Mouse (Mus musculus) stomach, embryonic 15.5 days (tissue): ENCODE results near the gene Dnajc7. TPM values are rescaled to one million over a fixed set of nuclear protein-coding genes. Genes with fewer than 3 reads are reported as not detected.
"Not testable (repeated sequence)": the region's sequence is repeated elsewhere in the genome, so short reads cannot be mapped to it uniquely, and the experiment has no call there.

Experiments used
- ATAC-seq: fragments of 200-750 bp; cut with Nextera tagmentation; 2 replicates; pipeline ENCODE4 v1.8.0; 2017; ENCODE audit warnings: low read depth, moderate number of reproducible peaks, moderate TSS enrichment; ENCODE audit not compliant: insufficient read depth, low FRiP score
- H3K27ac ChIP-seq: fragments of 300-500 bp; sonication (generic); 2 replicates; pipeline ENCODE4 v1.5.1; 2015; ENCODE audit warnings: mild to moderate bottlenecking, inconsistent platforms
- H3K27me3 ChIP-seq: fragments of 300-500 bp; sonication (generic); replicated peaks from 2 replicates; pipeline ENCODE4 v1.6.1; 2015; ENCODE audit warnings: inconsistent platforms
- H3K36me3 ChIP-seq: fragments of 300-500 bp; sonication (generic); 2 replicates; pipeline ENCODE4 v1.6.1; 2015; ENCODE audit warnings: inconsistent platforms
- H3K4me1 ChIP-seq: fragments of 300-500 bp; sonication (generic); 2 replicates; pipeline ENCODE4 v1.6.1; 2015; ENCODE audit warnings: inconsistent platforms
- H3K4me2 ChIP-seq: fragments of 300-500 bp; sonication (generic); 2 replicates; pipeline ENCODE4 v1.6.1; 2015; ENCODE audit warnings: mild to moderate bottlenecking, inconsistent platforms
- H3K4me3 ChIP-seq: fragments of 300-500 bp; sonication (generic); replicated peaks from 2 replicates; pipeline ENCODE4 v1.5.1; 2015; ENCODE audit warnings: inconsistent platforms
- H3K9ac ChIP-seq: fragments of 300-500 bp; sonication (generic); 2 replicates; pipeline ENCODE4 v1.6.1; 2015; ENCODE audit warnings: inconsistent platforms
- H3K9me3 ChIP-seq: fragments of 300-500 bp; sonication (generic); 2 replicates; pipeline ENCODE4 v1.6.1; 2016; ENCODE audit warnings: inconsistent platforms
- WGBS: fragments of 180-500 bp; shearing (Covaris S2); methylation state at CpG from one replicate; pipeline ENCODE4 v1.1.7; 2015; 5-methylcytosine and 5-hydroxymethylcytosine counted together
- polyA plus RNA-seq: library from polyadenylated mRNA; unstranded; fragments of >200 nt; fragmentation: Nextera tagmentation; extraction: Ambion mirVana; gene quantifications from 2 replicates; pipeline ENCODE4 v1.2.1, GENCODE M21; 2015

Dnajc7 gene
- polyA plus RNA-seq, 1 experiment from 2014 or later: 213 TPM

DNA sequence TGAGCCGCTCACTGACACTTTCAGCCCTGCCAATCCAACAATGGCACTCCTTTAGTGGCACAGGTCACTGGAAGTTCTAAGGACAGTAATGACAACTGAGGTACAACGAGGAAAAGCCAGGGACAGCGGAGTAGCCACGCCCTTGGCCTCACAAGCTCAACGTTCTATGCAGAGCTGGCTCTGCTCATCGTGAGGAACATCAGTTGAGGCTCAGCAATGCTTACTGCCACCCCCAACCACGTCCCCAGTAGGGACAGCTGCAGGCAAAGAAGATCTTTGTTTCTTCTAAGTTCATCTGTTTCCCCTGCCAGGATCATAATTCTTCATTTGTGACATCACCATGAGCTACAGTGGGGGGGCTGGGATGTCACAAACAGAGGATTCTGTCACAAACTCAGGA, 25.4 kb downstream of the Dnajc7 start:
- 80% methylated on average over 7 of the region's 7 CpGs for WGBS
- Histone ChIP-seq H3K9ac (no peak overlapping the region), H3K36me3 (peaks cover 62% of the 10 kb centered on the region), H3K4me1 (no peaks in the 10 kb centered on the region), H3K9me3 (no peaks in the 10 kb centered on the region), H3K27ac (no peak overlapping the region), H3K27me3 (no peaks in the 10 kb centered on the region), H3K4me3 (no peak overlapping the region), H3K4me2 (no peak overlapping the region)
- ATAC-seq: no peak

GRCm38 (mm10) chr11:100592346-100593046, 27.5 kb downstream of the Dnajc7 start:
- Histone ChIP-seq H3K4me3 (no peak overlapping the region), H3K9ac (no peak overlapping the region), H3K27me3 (no peaks in the 10 kb centered on the region), H3K4me2 (no peak overlapping the region), H3K4me1 (no peaks in the 10 kb centered on the region), H3K27ac (no peak overlapping the region), H3K9me3 (no peaks in the 10 kb centered on the region), H3K36me3 (peaks cover 61% of the 10 kb centered on the region)
- ATAC-seq: no peak
- WGBS: 92% methylated on average over 11 of the region's 11 CpGs

GRCm38 (mm10) chr11:100588462-100588861, 31.5 kb downstream of the Dnajc7 start:
- ATAC-seq: no peak
- WGBS: 86% methylated on average over 2 of the region's 2 CpGs
- Histone ChIP-seq H3K4me2 (no peak overlapping the region), H3K9me3 (no peaks in the 10 kb centered on the region), H3K27me3 (no peaks in the 10 kb centered on the region), H3K9ac (no peak overlapping the region), H3K27ac (no peak overlapping the region), H3K4me3 (no peak overlapping the region), H3K4me1 (no peaks in the 10 kb centered on the region), H3K36me3 (peaks cover 82% of the 10 kb centered on the region)

DNA sequence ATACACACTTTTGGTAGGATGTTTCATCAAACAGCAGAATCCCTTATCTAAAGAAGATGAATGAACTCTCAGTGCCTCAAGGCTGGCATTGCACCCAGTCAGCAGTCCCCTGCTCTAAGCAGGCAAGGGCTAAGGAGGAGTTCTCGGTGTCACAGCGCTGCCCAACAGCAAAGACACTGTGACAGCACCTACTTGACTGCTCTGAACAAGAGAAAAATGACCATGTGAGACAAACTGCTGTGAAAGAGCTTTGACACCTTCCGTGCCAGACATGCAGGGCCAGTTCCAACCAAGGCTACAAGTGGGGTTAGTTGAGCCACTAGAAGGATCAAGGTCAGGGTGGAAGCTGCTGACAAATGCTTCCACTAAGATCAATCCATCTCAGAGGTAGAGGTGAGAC, 34.8 kb downstream of the Dnajc7 start:
- no peak overlapping the region for H3K9ac ChIP-seq
- H3K4me2 ChIP-seq: no peak overlapping the region
- H3K27me3 ChIP-seq: no peaks in the 10 kb centered on the region
- H3K4me3 ChIP-seq: no peak overlapping the region
- no peaks in the 10 kb centered on the region for H3K9me3 ChIP-seq
- no peaks in the 10 kb centered on the region for H3K4me1 ChIP-seq
- H3K27ac ChIP-seq: no peak overlapping the region
- WGBS: 94% methylated on average over 3 of the region's 3 CpGs
- peaks cover 74% of the 10 kb centered on the region for H3K36me3 ChIP-seq
- ATAC-seq: no peak

GRCm38 (mm10) chr11:100584561-100584961, 35.4 kb downstream of the Dnajc7 start:
- H3K4me1 ChIP-seq: no peaks in the 10 kb centered on the region
- H3K27me3 ChIP-seq: no peaks in the 10 kb centered on the region
- H3K27ac ChIP-seq: no peak overlapping the region
- ATAC-seq: no peak
- H3K4me2 ChIP-seq: no peak overlapping the region
- H3K36me3 ChIP-seq: peaks cover 72% of the 10 kb centered on the region
- H3K4me3 ChIP-seq: no peak overlapping the region
- no peak overlapping the region for H3K9ac ChIP-seq
- WGBS: 87% methylated on average over 7 of the region's 7 CpGs
- H3K9me3 ChIP-seq: no peaks in the 10 kb centered on the region

DNA sequence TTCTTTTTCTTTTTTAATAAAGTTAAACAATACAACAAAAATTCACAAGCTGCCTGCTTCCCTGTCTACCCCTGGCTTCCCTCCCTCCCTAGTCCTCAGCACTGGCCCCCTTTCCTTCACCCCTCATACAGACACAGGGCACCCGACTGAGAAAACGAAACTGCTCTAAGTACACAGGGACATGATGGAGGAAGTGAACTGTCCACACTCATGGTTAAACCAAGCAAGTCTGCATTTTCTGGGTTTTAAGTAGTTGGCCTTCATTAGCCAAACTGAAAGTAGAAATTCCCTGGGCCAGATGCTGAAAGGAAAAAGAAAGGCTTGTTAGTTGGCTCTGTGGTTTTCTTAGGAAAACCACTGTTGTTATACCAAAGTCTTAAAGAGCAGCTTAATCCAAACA, 37.1 kb downstream of the Dnajc7 start:
- H3K9me3 ChIP-seq: no peaks in the 10 kb centered on the region
- no peak overlapping the region for H3K4me3 ChIP-seq
- WGBS: 91% methylated on average over 2 of the region's 2 CpGs
- no peak overlapping the region for H3K27ac ChIP-seq
- ATAC-seq: no peak
- H3K9ac ChIP-seq: no peak overlapping the region
- H3K4me1 ChIP-seq: no peaks in the 10 kb centered on the region
- no peaks in the 10 kb centered on the region for H3K27me3 ChIP-seq
- H3K36me3 ChIP-seq: peaks cover 64% of the 10 kb centered on the region
- H3K4me2 ChIP-seq: no peak overlapping the region

- WGBS: 87% methylated on average over 1 of the region's 1 CpGs
These were observed 37.6 kb downstream of the Dnajc7 start for GRCm38 (mm10) chr11:100582413-100582812.

DNA sequence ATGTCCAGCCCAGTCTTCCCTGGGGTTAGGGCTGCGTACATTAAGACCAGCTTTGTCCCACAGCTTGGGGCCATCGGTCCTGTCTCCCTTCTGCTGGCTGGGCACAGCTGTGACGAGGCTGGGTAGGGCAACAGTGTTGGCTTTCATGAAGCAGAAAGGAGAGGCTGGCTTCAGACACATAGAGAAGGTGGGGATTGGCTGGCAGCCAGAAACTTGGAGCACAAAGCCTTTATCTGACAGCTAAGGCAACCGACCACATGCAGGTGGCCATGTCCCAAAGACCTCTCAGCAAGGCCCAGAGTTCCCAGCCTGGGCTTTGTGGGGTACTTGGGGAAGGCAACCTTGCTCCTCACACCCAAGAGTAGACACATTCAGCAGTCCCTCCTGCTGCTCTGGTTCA, 38.2 kb downstream of the Dnajc7 start:
- Histone ChIP-seq H3K9me3 (no peaks in the 10 kb centered on the region), H3K4me1 (no peaks in the 10 kb centered on the region), H3K36me3 (peaks cover 60% of the 10 kb centered on the region), H3K4me2 (no peak overlapping the region), H3K27me3 (no peaks in the 10 kb centered on the region), H3K4me3 (no peak overlapping the region), H3K9ac (no peak overlapping the region), H3K27ac (no peak overlapping the region)
- WGBS: 56% methylated on average over 4 of the region's 4 CpGs
- peak; percentile 81 for ATAC-seq

More at GRCm38 (mm10) chr11:100582413-100582812, 37.6 kb downstream of the Dnajc7 start:
- H3K4me1 ChIP-seq, H3K4me2 ChIP-seq, H3K27ac ChIP-seq, H3K4me3 ChIP-seq, H3K27me3 ChIP-seq, H3K9ac ChIP-seq, ATAC-seq, H3K9me3 ChIP-seq: not testable (repeated sequence)
- H3K36me3 ChIP-seq: peaks cover 61% of the 10 kb centered on the region

DNA sequence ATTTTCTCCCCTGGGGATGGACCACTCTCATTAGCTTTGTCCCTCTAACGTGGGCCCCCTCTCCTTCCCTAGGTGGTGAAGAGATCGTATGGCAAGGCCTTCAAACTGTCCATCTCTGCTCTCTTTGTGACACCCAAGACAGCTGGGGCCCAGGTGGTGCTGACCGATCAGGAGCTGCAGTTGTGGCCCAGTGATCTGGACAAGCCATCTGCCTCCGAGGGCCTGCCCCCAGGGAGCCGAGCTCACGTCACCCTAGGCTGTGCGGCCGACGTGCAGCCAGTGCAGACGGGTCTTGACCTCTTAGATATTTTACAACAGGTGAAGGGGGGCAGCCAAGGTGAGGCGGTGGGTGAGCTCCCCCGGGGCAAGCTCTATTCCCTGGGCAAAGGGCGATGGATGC, 39.7 kb downstream of the Dnajc7 start:
- WGBS: 92% methylated on average over 13 of the region's 13 CpGs
- no peaks in the 10 kb centered on the region for H3K27me3 ChIP-seq

GRCm38 (mm10) chr11:100579116-100579799, 40.7 kb downstream of the Dnajc7 start:
- 92% methylated on average over 9 of the region's 9 CpGs for WGBS
- peaks cover 37% of the 10 kb centered on the region for H3K36me3 ChIP-seq

More for the DNA sequence above, 39.7 kb downstream of the Dnajc7 start:
- Histone ChIP-seq H3K36me3 (peaks cover 46% of the 10 kb centered on the region), H3K27ac (no peak overlapping the region), H3K4me2 (no peak overlapping the region), H3K9ac (no peak overlapping the region), H3K4me1 (peaks cover 9% of the 10 kb centered on the region), H3K9me3 (no peaks in the 10 kb centered on the region), H3K4me3 (no peak overlapping the region)
- no peak for ATAC-seq

GRCm38 (mm10) chr11:100577852-100578599, 41.9 kb downstream of the Dnajc7 start:
- Histone ChIP-seq H3K4me2 (no peak overlapping the region), H3K9ac (no peak overlapping the region), H3K36me3 (peaks cover 25% of the 10 kb centered on the region), H3K27ac (no peak overlapping the region), H3K4me1 (peaks cover 13% of the 10 kb centered on the region), H3K27me3 (no peaks in the 10 kb centered on the region), H3K9me3 (no peaks in the 10 kb centered on the region), H3K4me3 (no peak overlapping the region)
- ATAC-seq: no peak
- WGBS: 77% methylated on average over 8 of the region's 8 CpGs

More at GRCm38 (mm10) chr11:100579116-100579799, 40.7 kb downstream of the Dnajc7 start:
- H3K4me1 ChIP-seq: peaks cover 13% of the 10 kb centered on the region
- ATAC-seq: no peak
- H3K27me3 ChIP-seq: no peaks in the 10 kb centered on the region
- H3K27ac ChIP-seq: no peak overlapping the region
- H3K9me3 ChIP-seq: no peaks in the 10 kb centered on the region
- H3K4me3 ChIP-seq: no peak overlapping the region
- no peak overlapping the region for H3K9ac ChIP-seq
- H3K4me2 ChIP-seq: no peak overlapping the region

DNA sequence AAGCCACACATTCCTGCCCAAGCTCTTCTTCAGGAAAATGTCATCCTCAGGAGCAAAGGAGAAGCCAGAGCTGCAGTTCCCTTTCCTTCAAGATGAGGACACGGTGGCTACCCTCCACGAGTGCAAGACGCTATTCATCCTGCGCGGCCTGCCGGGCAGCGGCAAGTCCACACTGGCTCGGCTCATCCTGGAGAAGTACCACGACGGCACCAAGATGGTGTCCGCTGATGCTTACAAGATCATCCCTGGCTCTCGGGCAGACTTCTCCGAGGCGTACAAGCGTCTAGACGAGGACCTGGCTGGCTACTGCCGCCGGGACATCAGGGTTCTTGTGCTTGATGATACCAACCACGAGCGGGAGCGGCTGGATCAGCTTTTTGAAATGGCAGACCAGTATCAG, 43.7 kb downstream of the Dnajc7 start:
- H3K36me3 ChIP-seq: peaks cover 18% of the 10 kb centered on the region
- H3K4me3 ChIP-seq: no peak overlapping the region
- H3K4me1 ChIP-seq: peaks cover 14% of the 10 kb centered on the region
- no peak for ATAC-seq
- 69% methylated on average over 21 of the region's 21 CpGs for WGBS
- H3K27ac ChIP-seq: no peak overlapping the region
- H3K4me2 ChIP-seq: peak overlapping the region; percentile 70
- peaks cover 4% of the 10 kb centered on the region; the same call in 1 of the 2 replicates for H3K27me3 ChIP-seq
- no peaks in the 10 kb centered on the region for H3K9me3 ChIP-seq
- no peak overlapping the region for H3K9ac ChIP-seq
